Mouse (Mus musculus) MEL (cell line): ENCODE measurements around the gene Cav3.

Source experiments
- BHLHE40 ChIP-seq: IDR thresholded peaks from 2 replicates; pipeline ENCODE4 v1.6.1; 2012; ENCODE audit warnings: low read depth, mild to moderate bottlenecking, inconsistent platforms, low read length, improper control_type of control experiment, borderline replicate concordance
- CTCF ChIP-seq, 3 experiments: IDR thresholded peaks in 2 of 3; conservative IDR thresholded peaks in 1 of 3; 2 replicates each; pipeline ENCODE4 v1.5.1; 2011 to 2012; ENCODE audit warnings: low read length in 3 of 3, low read depth in 2 of 3, mild to moderate bottlenecking in 2 of 3, improper control_type of control experiment in 1 of 3, inconsistent platforms in 1 of 3, mixed read lengths in 1 of 3, moderate library complexity in 1 of 3; ENCODE audit not compliant: control insufficient read depth in 1 of 3, insufficient read depth in 1 of 3, poor library complexity in 1 of 3, severe bottlenecking in 1 of 3
- E2F4 ChIP-seq: IDR thresholded peaks from 2 replicates; pipeline ENCODE4 v1.6.1; 2011; ENCODE audit warnings: low read depth, low read length, improper control_type of control experiment, borderline replicate concordance
- GATA1 ChIP-seq: IDR thresholded peaks from 2 replicates; pipeline ENCODE4 v1.6.1; 2011; ENCODE audit warnings: low read depth, low read length, improper control_type of control experiment
- MAX ChIP-seq: IDR thresholded peaks from 2 replicates; pipeline ENCODE4 v1.6.1; 2011; ENCODE audit warnings: low read length, improper control_type of control experiment
- POLR2A ChIP-seq, 2 experiments: IDR thresholded peaks; 2 replicates each; pipeline ENCODE4 v1.6.1; 2011 to 2012; ENCODE audit warnings: low read length in 2 of 2, mild to moderate bottlenecking in 2 of 2, control low read depth in 1 of 2, improper control_type of control experiment in 1 of 2, low read depth in 1 of 2, moderate library complexity in 1 of 2; ENCODE audit not compliant: control insufficient read depth in 1 of 2, insufficient read depth in 1 of 2, poor library complexity in 1 of 2
- POLR2AphosphoS5 ChIP-seq: IDR thresholded peaks from 2 replicates; pipeline ENCODE4 v1.6.1; 2012; ENCODE audit warnings: low read depth, borderline replicate concordance, mild to moderate bottlenecking, inconsistent platforms, low read length, moderate library complexity, mixed read lengths
- RAD21 ChIP-seq: IDR thresholded peaks from 2 replicates; pipeline ENCODE4 v1.6.1; 2011; ENCODE audit warnings: mild to moderate bottlenecking, low read depth, low read length, improper control_type of control experiment
- USF1 ChIP-seq: IDR thresholded peaks from 2 replicates; pipeline ENCODE4 v1.6.1; 2014; ENCODE audit warnings: low read depth, mild to moderate bottlenecking, inconsistent platforms, low read length, improper control_type of control experiment, moderate library complexity
- ZC3H11A ChIP-seq: IDR thresholded peaks from 2 replicates; pipeline ENCODE4 v1.6.1; 2012; ENCODE audit warnings: low read depth, mild to moderate bottlenecking, inconsistent platforms, low read length, improper control_type of control experiment

DNA sequence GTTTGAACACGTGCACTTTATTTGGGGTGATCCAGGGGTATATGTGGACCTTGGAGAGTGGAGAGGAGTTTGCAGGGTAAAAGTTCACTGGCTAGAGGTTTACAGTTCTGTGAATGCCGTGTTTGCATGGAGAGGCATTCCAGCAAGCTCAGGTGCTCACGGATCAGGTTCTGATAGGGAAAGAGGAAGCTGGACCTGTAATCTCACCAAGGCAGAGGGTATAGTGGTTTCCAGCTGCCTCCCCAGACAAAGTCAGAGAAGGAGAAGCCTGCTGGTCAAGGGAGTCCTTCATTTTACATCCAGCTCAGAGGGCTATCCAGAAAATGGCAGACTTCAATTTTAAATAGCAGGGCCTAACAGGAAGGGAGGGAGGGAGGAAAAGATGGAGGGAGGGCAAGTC lies 58.7 kb downstream of the Cav3 start:
- TF ChIP-seq CTCF (IDR thresholded peaks at IDR 0.05 in 2 of 3, conservative IDR thresholded peaks at IDR 0.05 in 1 of 3; ENCODE audit: control insufficient read depth in 1 of 3, insufficient read depth in 1 of 3, low read depth in 2 of 3, low read length in 3 of 3, poor library complexity in 1 of 3, severe bottlenecking in 1 of 3), result no peak
- no peak for TF ChIP-seq USF1
- no peak for TF ChIP-seq GATA1
- no peak for TF ChIP-seq ZC3H11A
- TF ChIP-seq E2F4, result no peak
- no peak for TF ChIP-seq POLR2AphosphoS5
- no peak for TF ChIP-seq BHLHE40
- TF ChIP-seq POLR2A (IDR thresholded peaks at IDR 0.05; ENCODE audit: control insufficient read depth in 1 of 2, insufficient read depth in 1 of 2, low read depth in 1 of 2, low read length in 2 of 2, poor library complexity in 1 of 2), result no peak
- TF ChIP-seq RAD21, result no peak
- TF ChIP-seq MAX, result no peak
